Mouse (Mus musculus): ENCODE data around the gene Gpr61. TPM values are rescaled to one million over a fixed set of nuclear protein-coding genes. Genes with fewer than 3 reads are reported as not detected.
A peak's percentile ranks its signal among the peaks of the same experiment; 100 is the strongest.

Gene Gpr61
- polyA plus RNA-seq, 2 experiments = 0.04 TPM; not detected in 1

DNA sequence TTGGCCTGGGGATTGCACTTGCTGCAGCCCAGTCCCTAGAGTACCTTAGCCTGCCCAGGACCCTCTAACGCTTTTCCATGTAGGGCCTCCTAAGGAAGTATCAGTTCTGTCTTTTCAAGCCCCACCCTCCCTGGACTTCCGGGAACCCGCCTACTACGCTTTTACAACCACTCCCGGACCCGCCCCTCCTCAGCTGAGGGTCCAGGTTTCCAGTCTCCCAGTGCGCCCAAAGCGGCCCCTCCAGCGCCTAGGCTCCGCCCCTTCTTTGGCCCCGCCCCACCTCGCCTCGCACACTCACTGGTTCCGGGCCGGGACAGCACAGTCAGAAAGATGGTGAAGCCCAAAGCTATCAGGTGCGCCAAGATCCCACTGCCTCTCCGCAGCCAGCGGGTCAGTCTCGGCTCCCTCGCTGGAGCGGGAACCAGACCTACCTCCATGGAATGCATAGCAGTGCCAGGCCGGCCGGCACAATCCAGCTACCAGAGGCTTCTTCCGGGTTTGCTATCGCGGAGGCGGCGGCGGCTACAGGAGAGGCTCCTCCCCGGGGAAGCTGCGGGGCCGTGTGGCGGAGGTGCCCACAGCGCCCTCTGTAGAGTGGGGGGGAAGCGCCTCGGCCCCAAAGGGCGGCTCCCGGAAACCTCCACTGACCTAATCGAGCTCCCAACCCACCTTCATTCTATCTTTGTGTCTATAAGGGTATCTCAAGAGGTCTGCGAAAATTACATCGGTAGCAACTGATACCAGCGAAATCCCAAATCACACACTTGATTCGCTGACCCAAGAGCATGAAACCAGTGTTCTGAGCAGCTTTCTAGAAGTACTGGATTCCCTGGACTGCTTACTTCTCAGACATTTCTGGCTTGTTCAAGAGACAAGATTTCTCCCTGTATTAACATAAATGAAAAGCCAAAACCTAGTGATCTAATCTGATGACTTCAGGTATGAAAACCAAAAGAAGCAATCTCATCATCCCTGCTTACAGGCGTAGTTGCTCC, 45.9 kb upstream of the Gpr61 start, which contains the start of gene Cyb561d1:
Gene Cyb561d1, minus strand, starts transcription at position 884 of the 995 bp plus-strand sequence.
- H3K9ac ChIP-seq (replicated peaks) = peak within 1 kb of the TSS; percentile 77

DNA sequence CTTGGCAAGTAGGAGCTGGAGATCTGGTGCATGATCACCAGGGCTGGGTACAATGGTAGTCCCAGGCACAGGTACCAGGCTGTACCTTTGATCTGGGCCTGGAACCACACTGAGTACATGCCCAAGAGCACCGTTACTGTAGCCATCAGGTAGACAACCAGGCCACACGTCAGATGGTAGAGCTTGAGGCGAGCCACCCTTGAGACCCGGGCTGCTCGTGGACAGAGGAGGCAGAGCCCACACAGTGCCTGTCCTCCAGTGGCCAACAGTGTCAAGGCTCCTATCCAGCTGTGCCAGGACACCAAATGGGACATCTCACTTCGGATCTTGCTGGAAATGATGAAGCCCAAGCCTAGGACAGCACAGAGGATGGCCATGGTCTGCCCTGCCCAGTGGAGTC, 44.5 kb upstream of the Gpr61 start:
- peaks cover 11 to 16% of the 10 kb centered on the region in 2 experiments for H3K4me1 ChIP-seq (replicated peaks; ENCODE audit: control insufficient read depth in 2 of 2, insufficient read depth in 2 of 2, low read length in 1 of 2)
- TF ChIP-seq EP300 (IDR thresholded peaks at IDR 0.05; ENCODE audit: low read depth) (no peak), CTCF (IDR thresholded peaks at IDR 0.05; ENCODE audit: low read depth) (no peak)
- no peak for DNase-seq (ENCODE audit: low read depth in 3 of 3, low spot score in 3 of 3)
- WGBS (ENCODE audit: insufficient replicate concordance) = 82% methylated on average over 6 of the region's 6 CpGs
- H3K4me2 ChIP-seq (ENCODE audit: low read depth) = peak overlapping the region; percentile 76
- H3K27ac ChIP-seq = no peak overlapping the region; the same call in 1 of the 2 replicates
- H3K9ac ChIP-seq (replicated peaks) = no peak overlapping the region
- no peak overlapping the region; a peak in 1 of 4 replicates for H3K4me3 ChIP-seq (ENCODE audit: insufficient read depth in 1 of 2, low read depth in 2 of 2, low read length in 2 of 2)
- H3K27me3 ChIP-seq (ENCODE audit: control insufficient read depth, insufficient read depth, low read length) = no peaks in the 10 kb centered on the region
- no peak for ATAC-seq (ENCODE audit: insufficient read depth)
- H3K36me3 ChIP-seq (replicated peaks; ENCODE audit: control insufficient read depth, insufficient read depth, low read depth) = no peaks in the 10 kb centered on the region
- no peaks in the 10 kb centered on the region for H3K9me3 ChIP-seq (ENCODE audit: control insufficient read depth, low read length)

More for the DNA sequence above, 45.9 kb upstream of the Gpr61 start, which contains the start of gene Cyb561d1:
- H3K36me3 ChIP-seq (replicated peaks; ENCODE audit: control insufficient read depth, insufficient read depth, low read depth) = no peaks in the 10 kb centered on the region
- ATAC-seq (ENCODE audit: insufficient read depth) = peak; percentile 95
- no peaks in the 10 kb centered on the region for H3K9me3 ChIP-seq (ENCODE audit: control insufficient read depth, low read length)
- H3K27ac ChIP-seq = peak within 1 kb of the TSS; percentile 85
- H3K4me1 ChIP-seq (replicated peaks; ENCODE audit: control insufficient read depth in 2 of 2, insufficient read depth in 2 of 2, low read length in 1 of 2) = peaks cover 11 to 15% of the 10 kb centered on the region in 2 experiments
- peak within 1 kb of the TSS; percentile 76 for H3K4me2 ChIP-seq (ENCODE audit: low read depth)
- H3K4me3 ChIP-seq (ENCODE audit: insufficient read depth in 1 of 2, low read depth in 2 of 2, low read length in 2 of 2) = peak within 1 kb of the TSS; percentile 72 to 85
- peak; percentile 85 to 90 (median 85) for DNase-seq (ENCODE audit: low read depth in 3 of 3, low spot score in 3 of 3)
- whole genome bisulfite sequencing (ENCODE audit: insufficient replicate concordance) = 2% methylated on average over 44 of the region's 44 CpGs
- H3K27me3 ChIP-seq (ENCODE audit: control insufficient read depth, insufficient read depth, low read length) = no peaks in the 10 kb centered on the region
- TF ChIP-seq EP300 (IDR thresholded peaks at IDR 0.05; ENCODE audit: low read depth) (no peak), CTCF (IDR thresholded peaks at IDR 0.05; ENCODE audit: low read depth) (peak; percentile 88)

DNA sequence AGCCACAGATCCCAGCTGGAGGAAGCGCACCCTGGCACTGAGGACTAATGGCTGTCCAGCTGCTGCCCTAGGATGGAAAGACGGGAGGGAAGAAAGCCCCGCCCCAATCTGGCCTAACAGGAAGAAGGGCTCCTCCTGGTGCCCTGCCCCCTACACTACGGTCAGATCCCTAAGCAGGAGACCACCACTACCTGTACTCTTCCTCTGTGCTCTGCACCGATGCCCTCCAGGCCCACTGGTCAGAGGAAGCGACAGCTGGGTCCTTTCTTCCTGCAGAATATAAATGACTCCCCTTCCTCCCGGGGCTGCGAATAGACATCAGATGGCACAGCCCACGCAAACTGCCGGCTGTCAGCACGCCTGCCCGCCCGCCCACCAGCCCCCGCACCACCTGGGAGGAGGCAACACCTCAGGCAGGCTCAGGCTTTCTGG, 42.4 kb upstream of the Gpr61 start:
- H3K27me3 ChIP-seq (ENCODE audit: control insufficient read depth, insufficient read depth, low read length) = no peaks in the 10 kb centered on the region
- no peak overlapping the region for H3K27ac ChIP-seq
- peaks cover 11 to 16% of the 10 kb centered on the region in 2 experiments for H3K4me1 ChIP-seq (replicated peaks; ENCODE audit: control insufficient read depth in 2 of 2, insufficient read depth in 2 of 2, low read length in 1 of 2)
- no peak for DNase-seq (ENCODE audit: low read depth in 3 of 3, low spot score in 3 of 3)
- 54% methylated on average over 14 of the region's 14 CpGs for WGBS (ENCODE audit: insufficient replicate concordance)
- H3K4me2 ChIP-seq (ENCODE audit: low read depth) = no peak overlapping the region
- H3K9me3 ChIP-seq (ENCODE audit: control insufficient read depth, low read length) = no peaks in the 10 kb centered on the region
- ATAC-seq (ENCODE audit: insufficient read depth) = no peak
- H3K4me3 ChIP-seq (ENCODE audit: insufficient read depth in 1 of 2, low read depth in 2 of 2, low read length in 2 of 2) = no peak overlapping the region
- TF ChIP-seq EP300 (IDR thresholded peaks at IDR 0.05; ENCODE audit: low read depth) = no peak
- no peak for TF ChIP-seq CTCF (IDR thresholded peaks at IDR 0.05; ENCODE audit: low read depth)
- H3K9ac ChIP-seq (replicated peaks) = no peak overlapping the region
- H3K36me3 ChIP-seq (replicated peaks; ENCODE audit: control insufficient read depth, insufficient read depth, low read depth) = no peaks in the 10 kb centered on the region

DNA sequence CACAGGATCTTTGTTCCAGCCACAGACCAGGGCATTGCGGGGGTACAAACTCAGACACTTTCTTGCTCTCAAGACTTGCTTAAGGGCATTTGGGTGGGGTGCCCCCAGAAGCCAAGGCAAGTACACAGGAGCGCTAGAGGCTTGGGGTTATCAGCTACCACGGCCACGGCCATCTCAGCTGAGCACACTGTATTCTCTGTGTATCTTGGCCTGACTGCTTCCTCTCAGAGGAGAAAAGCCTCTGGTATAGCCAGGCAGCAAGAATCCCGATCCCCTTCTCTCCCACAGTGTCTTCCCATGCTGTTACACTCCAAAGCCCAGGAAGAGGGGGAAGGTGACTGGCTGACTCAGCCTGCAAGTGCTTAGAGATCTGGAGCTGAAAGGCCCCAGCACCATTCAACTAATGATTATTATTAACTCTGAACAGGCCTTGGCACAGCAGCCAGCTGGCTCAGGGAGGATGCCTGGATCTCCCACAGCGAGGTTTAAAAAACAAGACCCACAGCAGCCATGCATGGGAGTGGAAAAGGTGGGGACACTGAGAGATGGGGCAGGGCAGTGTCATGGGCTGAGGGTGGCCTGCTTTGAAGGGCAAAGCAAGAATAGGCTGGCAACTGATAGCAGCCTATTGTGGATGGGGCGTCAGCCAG, 41.4 kb upstream of the Gpr61 start:
- no peak for ATAC-seq (ENCODE audit: insufficient read depth)
- Histone ChIP-seq H3K27ac (no peak overlapping the region), H3K9ac (replicated peaks) (no peak overlapping the region), H3K4me2 (ENCODE audit: low read depth) (no peak overlapping the region), H3K4me1 (replicated peaks; ENCODE audit: control insufficient read depth in 2 of 2, insufficient read depth in 2 of 2, low read length in 1 of 2) (peaks cover 8 to 16% of the 10 kb centered on the region in 2 experiments), H3K36me3 (replicated peaks; ENCODE audit: control insufficient read depth, insufficient read depth, low read depth) (no peaks in the 10 kb centered on the region), H3K4me3 (ENCODE audit: insufficient read depth in 1 of 2, low read depth in 2 of 2, low read length in 2 of 2) (no peak overlapping the region), H3K27me3 (ENCODE audit: control insufficient read depth, insufficient read depth, low read length) (no peaks in the 10 kb centered on the region), H3K9me3 (ENCODE audit: control insufficient read depth, low read length) (no peaks in the 10 kb centered on the region)
- TF ChIP-seq CTCF (IDR thresholded peaks at IDR 0.05; ENCODE audit: low read depth) (no peak), EP300 (IDR thresholded peaks at IDR 0.05; ENCODE audit: low read depth) (no peak)
- DNase-seq (ENCODE audit: low read depth in 3 of 3, low spot score in 3 of 3) = no peak
- WGBS (ENCODE audit: insufficient replicate concordance) = 41% methylated on average over 7 of the region's 7 CpGs

All from liver, embryonic 14.5 days (tissue).